Mouse (Mus musculus): ENCODE measurements around the gene Setdb1. TPM values are rescaled to one million over a fixed set of nuclear protein-coding genes. Genes with fewer than 3 reads are reported as not detected.

Setdb1 gene
- polyA plus RNA-seq, 1 experiment from 2014 or later, result 59.1 TPM

Other genes with a start within 250 kb of the Setdb1 start
- 275 and 276 TPM in 2 replicates for gene Vps72, start 246.2 kb downstream of the Setdb1 start, polyA plus RNA-seq (2016; fragmentation: Nextera tagmentation; extraction: Ambion mirVana)
- 0.77 and 1.00 TPM in 2 replicates for gene Tmod4, start 232.7 kb downstream of the Setdb1 start, polyA plus RNA-seq (2016; fragmentation: Nextera tagmentation; extraction: Ambion mirVana)
- 75.8 and 80.7 TPM in 2 replicates for gene Scnm1, start 223.2 kb downstream of the Setdb1 start, polyA plus RNA-seq (2016; fragmentation: Nextera tagmentation; extraction: Ambion mirVana)
- gene Lysmd1, start 223.1 kb downstream of the Setdb1 start, polyA plus RNA-seq (2016; fragmentation: Nextera tagmentation; extraction: Ambion mirVana), result 12.6 and 13.3 TPM in 2 replicates
- gene Tnfaip8l2, start 214.8 kb downstream of the Setdb1 start, polyA plus RNA-seq (2016; fragmentation: Nextera tagmentation; extraction: Ambion mirVana), result 1.4 and 1.5 TPM in 2 replicates
- gene Sema6c, start 196.7 kb downstream of the Setdb1 start, polyA plus RNA-seq (2016; fragmentation: Nextera tagmentation; extraction: Ambion mirVana), result 3.9 and 4.2 TPM in 2 replicates
- gene Gabpb2, start 139.3 kb downstream of the Setdb1 start, polyA plus RNA-seq (2016; fragmentation: Nextera tagmentation; extraction: Ambion mirVana), result 13.5 and 13.7 TPM in 2 replicates
- 95.5 and 104 TPM in 2 replicates for gene Cdc42se1, start 128.5 kb downstream of the Setdb1 start, polyA plus RNA-seq (2016; fragmentation: Nextera tagmentation; extraction: Ambion mirVana)
- 19.6 and 22.4 TPM in 2 replicates for gene Mllt11, start 125.0 kb downstream of the Setdb1 start, polyA plus RNA-seq (2016; fragmentation: Nextera tagmentation; extraction: Ambion mirVana)
- gene Gm128, start 115.6 kb downstream of the Setdb1 start, polyA plus RNA-seq (2016; fragmentation: Nextera tagmentation; extraction: Ambion mirVana), result 0.23 and 0.30 TPM in 2 replicates
- 0.38 and 0.42 TPM in 2 replicates for gene Bnipl, start 106.0 kb downstream of the Setdb1 start, polyA plus RNA-seq (2016; fragmentation: Nextera tagmentation; extraction: Ambion mirVana)
- gene Mindy1, start 75.9 kb downstream of the Setdb1 start, polyA plus RNA-seq (2016; fragmentation: Nextera tagmentation; extraction: Ambion mirVana), result 27.2 and 27.9 TPM in 2 replicates
- gene Prune1, start 75.1 kb downstream of the Setdb1 start, polyA plus RNA-seq (2016; fragmentation: Nextera tagmentation; extraction: Ambion mirVana), result 26.2 and 26.9 TPM in 2 replicates
- gene Anxa9, start 50.0 kb downstream of the Setdb1 start, polyA plus RNA-seq (2016; fragmentation: Nextera tagmentation; extraction: Ambion mirVana), result 1.8 and 1.9 TPM in 2 replicates
- gene Cers2, start 42.4 kb downstream of the Setdb1 start, polyA plus RNA-seq (2016; fragmentation: Nextera tagmentation; extraction: Ambion mirVana), result 119 and 130 TPM in 2 replicates
- gene 4930558C23Rik, start 45.6 kb upstream of the Setdb1 start, polyA plus RNA-seq (2016; fragmentation: Nextera tagmentation; extraction: Ambion mirVana), result not detected in 2 replicates
- 29.7 and 33.3 TPM in 2 replicates for gene Arnt, start 77.2 kb upstream of the Setdb1 start, polyA plus RNA-seq (2016; fragmentation: Nextera tagmentation; extraction: Ambion mirVana)
- gene Ctsk, start 142.1 kb upstream of the Setdb1 start, polyA plus RNA-seq (2016; fragmentation: Nextera tagmentation; extraction: Ambion mirVana), result 1.4 and 1.5 TPM in 2 replicates
- gene Ctss, start 169.6 kb upstream of the Setdb1 start, polyA plus RNA-seq (2016; fragmentation: Nextera tagmentation; extraction: Ambion mirVana), result 2.5 and 3.9 TPM in 2 replicates
- gene Hormad1, start 202.5 kb upstream of the Setdb1 start, polyA plus RNA-seq (2016; fragmentation: Nextera tagmentation; extraction: Ambion mirVana), result not detected in 2 replicates
- gene Golph3l, start 231.7 kb upstream of the Setdb1 start, polyA plus RNA-seq (2016; fragmentation: Nextera tagmentation; extraction: Ambion mirVana), result 29.6 and 30.7 TPM in 2 replicates

All from forebrain, embryonic 10.5 days (tissue).